Mouse (Mus musculus) intestine, embryonic 14.5 days (tissue): ENCODE data around the gene Vapa. TPM values are rescaled to one million over a fixed set of nuclear protein-coding genes. Genes with fewer than 3 reads are reported as not detected.

Experiments
- ATAC-seq: fragments of 200-750 bp; cut with Nextera tagmentation; replicated peaks from 2 replicates; pipeline ENCODE4 v1.8.0; 2017; ENCODE audit warnings: low read depth, moderate number of reproducible peaks, moderate TSS enrichment, moderate library complexity; ENCODE audit not compliant: low FRiP score, low TSS enrichment
- DNase-seq: peaks from one replicate; pipeline ENCODE4 v3.0.0-alpha.2; 2018; ENCODE audit warnings: low spot score
- H3K27ac ChIP-seq: fragments of 300-500 bp; sonication (generic); 2 replicates; pipeline ENCODE4 v1.5.1; 2014; ENCODE audit warnings: low read depth, mild to moderate bottlenecking, control low read depth
- H3K27me3 ChIP-seq: fragments of 300-500 bp; sonication (generic); replicated peaks from 2 replicates; pipeline ENCODE4 v1.6.1; 2014; ENCODE audit warnings: low read length, control low read depth; ENCODE audit not compliant: control insufficient read depth, insufficient read depth
- H3K36me3 ChIP-seq: fragments of 300-500 bp; sonication (generic); 2 replicates; pipeline ENCODE4 v1.6.1; 2014; ENCODE audit warnings: low read length, control low read depth; ENCODE audit not compliant: control insufficient read depth, insufficient read depth
- H3K4me1 ChIP-seq: fragments of 300-500 bp; sonication (generic); replicated peaks from 2 replicates; pipeline ENCODE4 v1.6.1; 2014; ENCODE audit warnings: low read length, control low read depth, mixed read lengths; ENCODE audit not compliant: control insufficient read depth, insufficient read depth
- H3K4me2 ChIP-seq: fragments of 300-500 bp; sonication (generic); 2 replicates; pipeline ENCODE4 v1.6.1; 2014; ENCODE audit warnings: low read length
- H3K4me3 ChIP-seq: fragments of 300-500 bp; sonication (generic); 2 replicates; pipeline ENCODE4 v1.5.1; 2014; ENCODE audit warnings: low read depth, low read length, control low read depth, mixed read lengths
- H3K9ac ChIP-seq: fragments of 300-500 bp; sonication (generic); 2 replicates; pipeline ENCODE4 v1.6.1; 2014; ENCODE audit warnings: mild to moderate bottlenecking, low read length
- H3K9me3 ChIP-seq: fragments of 300-500 bp; sonication (generic); 2 replicates; pipeline ENCODE4 v1.6.1; 2016; ENCODE audit warnings: low read length, control low read depth; ENCODE audit not compliant: control insufficient read depth
- WGBS: fragments of 180-500 bp; shearing (Covaris S2); extraction: QIAGEN DNeasy Blood & Tissue Kit; methylation state at CpG from one replicate; pipeline ENCODE4 v1.1.7; 2014; 5-methylcytosine and 5-hydroxymethylcytosine counted together
- polyA plus RNA-seq: library from polyadenylated mRNA; unstranded; fragments of >200 nt; fragmentation: Nextera tagmentation; extraction: Ambion mirVana; gene quantifications from 2 replicates; pipeline ENCODE4 v1.2.1, GENCODE M21; 2014

The Vapa gene
- polyA plus RNA-seq, 1 experiment from 2014 or later: 200 TPM

GRCm38 (mm10) chr17:65648371-65649174, 35.2 kb upstream of the Vapa start:
- Histone ChIP-seq H3K36me3 (no peaks in the 10 kb centered on the region), H3K4me1 (no peaks in the 10 kb centered on the region), H3K4me2 (no peak overlapping the region), H3K27me3 (no peaks in the 10 kb centered on the region), H3K9me3 (no peaks in the 10 kb centered on the region), H3K4me3 (no peak overlapping the region), H3K27ac (no peak overlapping the region), H3K9ac (no peak overlapping the region)
- no peak for ATAC-seq
- 88% methylated on average over 9 of the region's 9 CpGs for WGBS
- no peak for DNase-seq

- Histone ChIP-seq H3K27ac (no peak overlapping the region), H3K36me3 (no peaks in the 10 kb centered on the region), H3K27me3 (no peaks in the 10 kb centered on the region), H3K4me2 (no peak overlapping the region), H3K9me3 (no peaks in the 10 kb centered on the region), H3K4me1 (peaks cover 4% of the 10 kb centered on the region), H3K9ac (no peak overlapping the region), H3K4me3 (no peak overlapping the region)
- 56% methylated on average over 5 of the region's 5 CpGs for WGBS
- ATAC-seq: no peak
- no peak for DNase-seq
These were observed 34.6 kb upstream of the Vapa start for GRCm38 (mm10) chr17:65647961-65648360.

- no peak overlapping the region for H3K9ac ChIP-seq
- no peaks in the 10 kb centered on the region for H3K9me3 ChIP-seq
- no peak overlapping the region for H3K4me2 ChIP-seq
- no peak overlapping the region for H3K4me3 ChIP-seq
- no peaks in the 10 kb centered on the region for H3K27me3 ChIP-seq
- H3K36me3 ChIP-seq: no peaks in the 10 kb centered on the region
- H3K27ac ChIP-seq: no peak overlapping the region
- WGBS: 60% methylated on average over 6 of the region's 6 CpGs
- DNase-seq: no peak
- ATAC-seq: no peak
- peaks cover 4% of the 10 kb centered on the region for H3K4me1 ChIP-seq
These were observed 33.9 kb upstream of the Vapa start for GRCm38 (mm10) chr17:65647226-65647625.

GRCm38 (mm10) chr17:65643579-65643978, 30.2 kb upstream of the Vapa start:
- H3K4me1 ChIP-seq: peaks cover 4% of the 10 kb centered on the region
- no peak overlapping the region for H3K4me2 ChIP-seq
- H3K9me3 ChIP-seq: no peaks in the 10 kb centered on the region
- no peaks in the 10 kb centered on the region for H3K27me3 ChIP-seq
- no peak overlapping the region for H3K4me3 ChIP-seq
- no peak overlapping the region for H3K9ac ChIP-seq
- no peaks in the 10 kb centered on the region for H3K36me3 ChIP-seq
- ATAC-seq (no peak), DNase-seq (no peak)
- WGBS: 76% methylated on average over 5 of the region's 5 CpGs
- H3K27ac ChIP-seq: 0 out of 2 replicates have a peak overlapping the region, but pooled peaks have one; percentile 7

- DNase-seq (no peak), ATAC-seq (no peak)
- H3K4me1 ChIP-seq: peaks cover 4% of the 10 kb centered on the region
- H3K27ac ChIP-seq: 0 out of 2 replicates have a peak overlapping the region, but pooled peaks have one; percentile 7
- no peak overlapping the region for H3K4me2 ChIP-seq
- no peaks in the 10 kb centered on the region for H3K27me3 ChIP-seq
- H3K36me3 ChIP-seq: no peaks in the 10 kb centered on the region
- no peak overlapping the region for H3K9ac ChIP-seq
- H3K4me3 ChIP-seq: no peak overlapping the region
- 33% methylated on average over 10 of the region's 10 CpGs for WGBS
- H3K9me3 ChIP-seq: no peaks in the 10 kb centered on the region
These were observed 29.7 kb upstream of the Vapa start for GRCm38 (mm10) chr17:65643051-65643521.

- H3K27ac ChIP-seq: no peak overlapping the region
- no peak overlapping the region for H3K4me2 ChIP-seq
- H3K4me1 ChIP-seq: peaks cover 4% of the 10 kb centered on the region
- WGBS: 74% methylated on average over 5 of the region's 5 CpGs
- H3K9ac ChIP-seq: no peak overlapping the region
- ATAC-seq: no peak
- no peaks in the 10 kb centered on the region for H3K27me3 ChIP-seq
- no peak overlapping the region for H3K4me3 ChIP-seq
- no peaks in the 10 kb centered on the region for H3K9me3 ChIP-seq
- no peak for DNase-seq
- no peaks in the 10 kb centered on the region for H3K36me3 ChIP-seq
These were observed 29.2 kb upstream of the Vapa start for GRCm38 (mm10) chr17:65642578-65642991.

- 91% methylated on average over 11 of the region's 11 CpGs for WGBS
- Histone ChIP-seq H3K4me1 (peaks cover 4% of the 10 kb centered on the region), H3K4me2 (no peak within 1 kb of the TSS), H3K36me3 (no peaks in the 10 kb centered on the region), H3K27ac (no peak within 1 kb of the TSS), H3K4me3 (no peak within 1 kb of the TSS), H3K9ac (no peak within 1 kb of the TSS), H3K27me3 (no peaks in the 10 kb centered on the region), H3K9me3 (no peaks in the 10 kb centered on the region)
- no peak for DNase-seq
- ATAC-seq: no peak
These were observed 28.4 kb upstream of the Vapa start, which contains the start of gene Txndc2 for GRCm38 (mm10) chr17:65641734-65642218. Txndc2 (minus strand) TSS chr17:65642168.

- Histone ChIP-seq H3K36me3 (no peaks in the 10 kb centered on the region), H3K4me1 (peaks cover 9% of the 10 kb centered on the region), H3K4me3 (no peak overlapping the region), H3K27me3 (no peaks in the 10 kb centered on the region), H3K4me2 (no peak overlapping the region), H3K9me3 (no peaks in the 10 kb centered on the region), H3K9ac (no peak overlapping the region), H3K27ac (no peak overlapping the region)
- DNase-seq (no peak), ATAC-seq (no peak)
- WGBS: 96% methylated on average over 1 of the region's 1 CpGs
These were observed 25.8 kb upstream of the Vapa start for GRCm38 (mm10) chr17:65639144-65639543.
